Mouse (Mus musculus) gastrocnemius, postnatal 25 days (tissue): ENCODE results near the gene Sema4a. TPM values are rescaled to one million over a fixed set of nuclear protein-coding genes. Genes with fewer than 3 reads are reported as not detected.

Experiments used
- DNase-seq: peaks from one replicate; pipeline ENCODE4 v3.0.0; 2022
- total RNA-seq, 2 experiments: library from RNA; stranded (reverse); gene quantifications; 1 replicate in 1 of 2; 2 replicates in 1 of 2; pipeline ENCODE4 v1.2.3; 2021

Gene Sema4a
- total RNA-seq, 2 experiments from 2014 or later = 1.6 to 1.8 TPM

GRCm38 (mm10) chr3:88486887-88487286 is 25.9 kb upstream of the Sema4a start:
- no peak for DNase-seq

- DNase-seq = no peak
Measured at GRCm38 (mm10) chr3:88486043-88486442, 25.1 kb upstream of the Sema4a start.

GRCm38 (mm10) chr3:88484597-88485316 is 23.8 kb upstream of the Sema4a start:
- no peak for DNase-seq

- no peak for DNase-seq
Measured at GRCm38 (mm10) chr3:88483621-88484020, 22.6 kb upstream of the Sema4a start.

- no peak for DNase-seq
Measured at GRCm38 (mm10) chr3:88483141-88483540, 22.2 kb upstream of the Sema4a start.

- no peak for DNase-seq
Measured at GRCm38 (mm10) chr3:88482336-88482735, 21.4 kb upstream of the Sema4a start.

GRCm38 (mm10) chr3:88481372-88482040 is 20.5 kb upstream of the Sema4a start:
- no peak for DNase-seq

GRCm38 (mm10) chr3:88480679-88481078 is 19.7 kb upstream of the Sema4a start:
- no peak for DNase-seq

- no peak for DNase-seq
Measured at GRCm38 (mm10) chr3:88479828-88480227, 18.8 kb upstream of the Sema4a start.

GRCm38 (mm10) chr3:88479163-88479562 is 18.2 kb upstream of the Sema4a start:
- no peak for DNase-seq

- DNase-seq = peak; percentile 68
Measured at GRCm38 (mm10) chr3:88477735-88478134, 16.8 kb upstream of the Sema4a start.

- no peak for DNase-seq
Measured at GRCm38 (mm10) chr3:88476403-88476802, 15.4 kb upstream of the Sema4a start.

GRCm38 (mm10) chr3:88473571-88473970 is 12.6 kb upstream of the Sema4a start:
- DNase-seq = no peak

GRCm38 (mm10) chr3:88473020-88473419 is 12.0 kb upstream of the Sema4a start:
- no peak for DNase-seq

- DNase-seq = no peak
Measured at GRCm38 (mm10) chr3:88470943-88471479, 10.0 kb upstream of the Sema4a start.

GRCm38 (mm10) chr3:88469466-88469865 is 8.5 kb upstream of the Sema4a start:
- DNase-seq = no peak

GRCm38 (mm10) chr3:88467116-88467824 is 6.3 kb upstream of the Sema4a start:
- DNase-seq = peak; percentile 58

- no peak for DNase-seq
Measured at GRCm38 (mm10) chr3:88465127-88465526, 4.1 kb upstream of the Sema4a start.

GRCm38 (mm10) chr3:88464425-88464824 is 3.4 kb upstream of the Sema4a start:
- no peak for DNase-seq

- no peak for DNase-seq
Measured at GRCm38 (mm10) chr3:88460029-88460428, 953 bp downstream of the Sema4a start.

GRCm38 (mm10) chr3:88458778-88459219 is 2.2 kb downstream of the Sema4a start:
- no peak for DNase-seq

GRCm38 (mm10) chr3:88456746-88457532 is 4.0 kb downstream of the Sema4a start:
- no peak for DNase-seq
